Mouse (Mus musculus): Measurements from ENCODE around the gene Ppp1r18.
A peak's percentile ranks its signal among the peaks of the same experiment; 100 is the strongest.

Gene Ppp1r18

GRCm38 (mm10) chr17:35915538-35916296 is 50.3 kb downstream of the Ppp1r18 start:
- DNase-seq = peak; percentile 48

GRCm38 (mm10) chr17:35916297-35917142 is 51.1 kb downstream of the Ppp1r18 start, which contains the start of the genes Mrps18b and Ppp1r10:
Mrps18b (minus strand) TSS chr17:35916389.
Ppp1r10 (plus strand) TSS chr17:35916434.
- DNase-seq = peak; percentile 100

- peak; percentile 52 for DNase-seq
Observed at GRCm38 (mm10) chr17:35917143-35917462, 51.7 kb downstream of the Ppp1r18 start.

GRCm38 (mm10) chr17:35917463-35918251 is 52.3 kb downstream of the Ppp1r18 start:
- DNase-seq = peak; percentile 50

GRCm38 (mm10) chr17:35918276-35919059 is 53.1 kb downstream of the Ppp1r18 start:
- DNase-seq = peak; percentile 58

- peak; percentile 97 for DNase-seq
Observed at GRCm38 (mm10) chr17:35919060-35919715, 53.8 kb downstream of the Ppp1r18 start.

- no peak for DNase-seq
Observed at GRCm38 (mm10) chr17:35919864-35920301, 54.5 kb downstream of the Ppp1r18 start.

- DNase-seq = peak; percentile 30
Observed at GRCm38 (mm10) chr17:35920384-35920783, 55.0 kb downstream of the Ppp1r18 start.

- DNase-seq = peak; percentile 58
Observed at GRCm38 (mm10) chr17:35920862-35921562, 55.6 kb downstream of the Ppp1r18 start.

GRCm38 (mm10) chr17:35921710-35922109 is 56.3 kb downstream of the Ppp1r18 start:
- DNase-seq = no peak

- DNase-seq = peak; percentile 29
Observed at GRCm38 (mm10) chr17:35922566-35922965, 57.2 kb downstream of the Ppp1r18 start.

GRCm38 (mm10) chr17:35923281-35923680 is 57.9 kb downstream of the Ppp1r18 start:
- DNase-seq = no peak
